Mouse (Mus musculus) liver, embryonic 15.5 days (tissue): ENCODE results near the gene Afg3l1. TPM values are rescaled to one million over a fixed set of nuclear protein-coding genes. Genes with fewer than 3 reads are reported as not detected.
"Not testable (repeated sequence)": the region's sequence is repeated elsewhere in the genome, so short reads cannot be mapped to it uniquely, and the experiment has no call there.

ENCODE experiments used
- ATAC-seq: fragments of 200-750 bp; cut with Nextera tagmentation; 2 replicates; pipeline ENCODE4 v1.8.0; 2017; ENCODE audit warnings: moderate number of reproducible peaks, mild to moderate bottlenecking, moderate library complexity; ENCODE audit not compliant: insufficient read depth
- H3K27ac ChIP-seq: fragments of 300-500 bp; sonication (generic); replicated peaks from 2 replicates; pipeline ENCODE4 v1.5.1; 2015; ENCODE audit warnings: mild to moderate bottlenecking, inconsistent platforms
- H3K27me3 ChIP-seq: fragments of 300-500 bp; sonication (generic); 2 replicates; pipeline ENCODE4 v1.6.1; 2015; ENCODE audit warnings: mild to moderate bottlenecking, inconsistent platforms
- H3K36me3 ChIP-seq: fragments of 300-500 bp; sonication (generic); replicated peaks from 2 replicates; pipeline ENCODE4 v1.6.1; 2015; ENCODE audit warnings: moderate library complexity, mild to moderate bottlenecking, inconsistent platforms
- H3K4me1 ChIP-seq: fragments of 300-500 bp; sonication (generic); replicated peaks from 2 replicates; pipeline ENCODE4 v1.6.1; 2015; ENCODE audit warnings: inconsistent platforms
- H3K4me2 ChIP-seq: fragments of 300-500 bp; sonication (generic); 2 replicates; pipeline ENCODE4 v1.6.1; 2015; ENCODE audit warnings: moderate library complexity, mild to moderate bottlenecking, inconsistent platforms
- H3K4me3 ChIP-seq: fragments of 300-500 bp; sonication (generic); replicated peaks from 2 replicates; pipeline ENCODE4 v1.5.1; 2015; ENCODE audit warnings: mild to moderate bottlenecking, inconsistent platforms
- H3K9ac ChIP-seq: fragments of 300-500 bp; sonication (generic); 2 replicates; pipeline ENCODE4 v1.6.1; 2015; ENCODE audit warnings: moderate library complexity, mild to moderate bottlenecking, inconsistent platforms
- H3K9me3 ChIP-seq: fragments of 300-500 bp; sonication (generic); replicated peaks from 2 replicates; pipeline ENCODE4 v1.6.1; 2016; ENCODE audit warnings: inconsistent platforms
- WGBS: fragments of 180-500 bp; shearing (Covaris S2); methylation state at CpG from one replicate; pipeline ENCODE4 v1.1.7; 2015; ENCODE audit warnings: mixed read lengths; ENCODE audit not compliant: insufficient replicate concordance; 5-methylcytosine and 5-hydroxymethylcytosine counted together
- polyA plus RNA-seq: library from polyadenylated mRNA; unstranded; fragments of >200 nt; fragmentation: Nextera tagmentation; extraction: Ambion mirVana; gene quantifications from 2 replicates; pipeline ENCODE4 v1.2.1, GENCODE M21; 2015

The Afg3l1 gene
- polyA plus RNA-seq, 1 experiment from 2014 or later = 24.2 TPM

DNA sequence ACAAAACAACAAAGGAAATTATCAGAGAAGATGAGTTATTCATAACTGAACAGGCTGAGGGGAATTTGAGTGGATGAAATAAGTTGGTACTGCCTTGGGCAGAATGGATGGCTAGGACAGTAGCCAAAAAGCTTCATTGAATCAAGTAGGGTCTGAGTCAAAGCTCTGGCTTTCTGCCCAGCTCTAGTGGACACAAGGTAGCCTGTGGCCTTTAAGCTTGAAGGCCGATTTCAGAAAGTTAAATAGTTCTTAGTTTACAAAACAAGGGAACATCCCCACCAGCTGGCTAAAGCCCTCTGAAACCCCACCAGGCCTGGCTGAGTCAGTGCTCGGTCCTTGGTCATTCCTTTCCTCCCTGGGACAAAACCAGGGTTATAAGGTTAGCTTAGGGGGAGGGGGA, 38.9 kb downstream of the Afg3l1 start:
- WGBS = 30% methylated on average over 2 of the region's 2 CpGs
- no peak overlapping the region for H3K4me2 ChIP-seq
- H3K4me3 ChIP-seq = no peak overlapping the region
- 0 out of 2 replicates have a peak, but pooled peaks cover 3% of the 10 kb centered on the region for H3K36me3 ChIP-seq
- H3K27me3 ChIP-seq = peaks cover 63% of the 10 kb centered on the region
- no peak overlapping the region for H3K9ac ChIP-seq
- no peaks in the 10 kb centered on the region for H3K9me3 ChIP-seq
- peaks cover 33% of the 10 kb centered on the region for H3K4me1 ChIP-seq
- H3K27ac ChIP-seq = no peak overlapping the region
- ATAC-seq = no peak

DNA sequence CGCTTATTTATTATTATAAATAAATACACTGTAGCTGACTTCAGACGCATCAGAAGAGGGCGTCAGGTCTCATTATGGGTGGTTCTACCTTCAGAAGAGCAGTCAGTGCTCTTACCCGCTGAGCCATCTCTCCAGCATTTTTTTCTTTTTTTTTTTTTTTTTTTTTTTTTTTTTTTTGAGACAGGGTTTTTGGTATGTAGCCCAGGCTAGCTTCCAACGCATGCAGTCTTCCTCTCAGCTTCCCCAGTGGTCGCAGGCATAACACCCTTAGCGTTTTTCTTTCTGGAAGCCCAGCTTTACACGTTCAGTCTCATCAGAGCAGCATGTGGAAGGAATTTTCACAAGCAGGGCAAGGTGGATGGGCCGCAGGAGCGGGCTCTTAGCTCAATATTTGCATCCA, 40.5 kb downstream of the Afg3l1 start:
- Histone ChIP-seq H3K27me3 (peaks cover 47% of the 10 kb centered on the region), H3K9ac (no peak overlapping the region)

DNA sequence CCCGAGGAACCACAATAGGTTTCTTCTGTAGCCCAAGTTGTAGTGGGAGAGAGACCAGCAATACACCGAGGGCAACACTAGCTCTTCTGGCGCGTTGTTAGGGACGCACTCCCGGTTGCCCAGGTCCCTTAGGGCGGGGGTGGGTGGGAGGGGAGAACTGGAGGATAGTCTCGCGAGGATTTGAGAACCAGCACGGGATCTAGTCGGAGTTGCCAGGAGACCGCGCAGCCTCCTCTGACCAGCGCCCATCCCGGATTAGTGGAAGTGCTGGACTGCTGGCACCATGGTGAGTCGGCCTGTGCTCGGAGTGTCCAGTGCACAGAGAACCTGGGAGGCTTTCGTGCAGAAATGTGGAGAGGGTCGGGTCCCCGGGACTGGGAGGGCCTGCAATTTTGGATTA, 41.0 kb downstream of the Afg3l1 start, which contains the start of gene Gas8:
TSS of gene Gas8 (plus strand) at position 168 of the 400 bp plus-strand sequence.
- WGBS = 0% methylated on average over 20 of the region's 20 CpGs
- Histone ChIP-seq H3K4me3 (peak within 1 kb of the TSS; percentile 65), H3K27ac (no peak within 1 kb of the TSS), H3K9ac (peak within 1 kb of the TSS; percentile 37; the same call in 1 of the 2 replicates), H3K9me3 (no peaks in the 10 kb centered on the region), H3K36me3 (peaks cover 13% of the 10 kb centered on the region; the same call in 1 of the 2 replicates), H3K4me2 (peak within 1 kb of the TSS; percentile 75), H3K27me3 (peaks cover 42% of the 10 kb centered on the region), H3K4me1 (peaks cover 33% of the 10 kb centered on the region)
- peak; percentile 79 for ATAC-seq

More for the DNA sequence above, 40.5 kb downstream of the Afg3l1 start:
- Histone ChIP-seq H3K36me3 (peaks cover 9% of the 10 kb centered on the region; the same call in 1 of the 2 replicates), H3K27ac (no peak overlapping the region), H3K4me3 (peak overlapping the region; percentile 65; the same call in 1 of the 2 replicates), H3K4me2 (peak overlapping the region; percentile 75), H3K4me1 (peaks cover 33% of the 10 kb centered on the region), H3K9me3 (no peaks in the 10 kb centered on the region)
- 31% methylated on average over 10 of the region's 10 CpGs for WGBS
- no peak for ATAC-seq

DNA sequence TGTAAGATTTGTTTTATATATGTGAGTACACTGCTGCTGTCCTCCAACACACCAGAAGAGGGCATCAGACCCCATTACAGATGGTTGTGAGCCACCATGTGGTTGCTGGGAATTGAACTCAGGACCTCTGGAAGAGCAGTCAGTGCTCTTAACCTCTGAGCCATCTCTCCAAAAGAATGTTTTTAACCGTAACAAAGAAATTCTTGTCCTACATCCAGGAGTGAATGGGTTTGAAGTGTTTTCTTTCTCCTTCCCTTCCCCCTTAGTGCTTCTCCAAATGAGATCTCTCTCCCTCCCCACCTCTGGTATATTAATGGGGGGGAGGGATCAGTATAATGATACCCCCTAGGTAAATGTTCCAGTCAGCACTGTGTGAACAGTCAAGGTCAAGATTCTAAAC, 42.3 kb downstream of the Afg3l1 start:
- not testable (repeated sequence) for H3K9ac ChIP-seq, H3K4me2 ChIP-seq, H3K9me3 ChIP-seq, H3K4me3 ChIP-seq, H3K27ac ChIP-seq, ATAC-seq
- H3K27me3 ChIP-seq = peaks cover 29% of the 10 kb centered on the region
- WGBS = 86% methylated on average over 1 of the region's 1 CpGs
- peaks cover 25% of the 10 kb centered on the region; the same call in 1 of the 2 replicates for H3K36me3 ChIP-seq
- peaks cover 26% of the 10 kb centered on the region for H3K4me1 ChIP-seq

DNA sequence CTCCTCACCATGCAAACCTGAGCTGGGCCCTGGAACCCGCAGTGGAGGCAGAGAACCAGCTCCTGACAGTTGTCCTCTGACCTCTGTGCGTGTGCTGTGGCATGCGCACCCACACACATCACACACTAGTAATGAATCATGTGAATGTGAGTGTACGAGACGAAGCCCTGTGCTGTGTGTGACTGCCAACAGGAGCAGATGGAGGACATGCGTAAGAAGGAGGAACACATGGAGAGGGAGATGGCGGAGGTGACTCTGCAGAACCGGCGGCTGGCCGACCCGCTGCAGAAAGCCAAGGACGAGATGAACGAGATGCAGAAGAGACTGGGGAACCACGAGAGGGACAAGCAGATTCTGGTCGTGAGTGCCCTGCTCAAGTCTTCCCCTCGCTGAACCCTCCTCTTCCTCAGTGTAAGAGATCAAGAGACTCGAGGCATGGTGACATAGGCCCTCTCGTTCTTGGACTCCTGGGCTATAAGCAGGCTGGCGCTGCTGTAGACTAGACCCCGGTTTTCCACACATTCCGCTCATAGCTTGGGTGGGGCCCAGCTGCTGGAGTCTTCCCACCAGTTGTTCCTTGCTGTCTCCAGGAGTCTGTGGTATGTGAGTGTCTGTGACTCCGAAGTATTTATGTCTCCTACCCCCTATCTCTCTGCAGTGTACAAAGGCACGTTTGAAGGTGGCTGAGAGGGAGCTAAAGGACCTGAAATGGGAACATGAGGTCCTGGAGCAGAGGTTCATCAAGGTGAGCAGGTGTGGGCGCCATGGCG, 50.2 kb downstream of the Afg3l1 start:
- no peak overlapping the region for H3K4me3 ChIP-seq
- no peak overlapping the region for H3K9ac ChIP-seq
- H3K4me2 ChIP-seq = no peak overlapping the region
- H3K27me3 ChIP-seq = no peaks in the 10 kb centered on the region; the same call in 1 of the 2 replicates
- H3K27ac ChIP-seq = no peak overlapping the region
- no peak for ATAC-seq
- H3K4me1 ChIP-seq = no peaks in the 10 kb centered on the region
- no peaks in the 10 kb centered on the region for H3K9me3 ChIP-seq
- peaks cover 44% of the 10 kb centered on the region for H3K36me3 ChIP-seq
- 80% methylated on average over 25 of the region's 25 CpGs for WGBS

DNA sequence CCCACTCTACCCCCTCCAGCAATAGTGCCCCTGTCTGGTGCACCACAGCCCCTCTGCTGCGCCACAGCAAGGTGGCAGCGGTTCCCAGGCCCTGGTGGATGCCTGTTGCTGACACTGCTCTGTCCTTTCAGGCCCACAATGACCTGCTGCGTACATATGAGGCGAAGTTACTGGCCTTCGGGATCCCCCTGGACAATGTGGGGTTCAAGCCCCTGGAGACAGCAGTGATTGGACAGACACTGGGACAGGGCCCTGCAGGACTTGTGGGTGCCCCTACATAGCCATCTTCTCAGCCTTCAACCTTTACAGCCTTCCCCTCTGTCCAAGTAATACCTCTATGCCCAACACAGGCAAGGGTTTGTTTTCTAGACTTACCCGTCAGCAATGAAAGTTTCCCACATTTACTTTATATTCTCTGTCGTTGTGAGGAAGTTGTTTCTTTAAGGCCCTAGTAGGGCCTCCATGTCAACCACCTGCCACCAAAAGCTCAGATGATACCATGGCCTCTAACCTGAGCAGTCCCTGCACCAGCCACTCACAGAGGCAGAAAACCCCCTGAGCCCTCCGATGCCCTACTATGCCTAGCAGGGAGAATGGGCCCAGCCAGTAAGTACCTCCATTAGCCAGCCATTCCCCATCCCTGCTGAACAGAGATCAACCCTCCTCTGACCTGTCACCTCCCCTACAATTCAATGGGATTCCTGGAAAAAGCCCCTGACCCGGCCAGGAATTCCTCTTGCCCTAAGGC, 58.7 kb downstream of the Afg3l1 start:
- ATAC-seq = no peak
- H3K4me1 ChIP-seq = no peaks in the 10 kb centered on the region
- WGBS = 73% methylated on average over 9 of the region's 9 CpGs

DNA sequence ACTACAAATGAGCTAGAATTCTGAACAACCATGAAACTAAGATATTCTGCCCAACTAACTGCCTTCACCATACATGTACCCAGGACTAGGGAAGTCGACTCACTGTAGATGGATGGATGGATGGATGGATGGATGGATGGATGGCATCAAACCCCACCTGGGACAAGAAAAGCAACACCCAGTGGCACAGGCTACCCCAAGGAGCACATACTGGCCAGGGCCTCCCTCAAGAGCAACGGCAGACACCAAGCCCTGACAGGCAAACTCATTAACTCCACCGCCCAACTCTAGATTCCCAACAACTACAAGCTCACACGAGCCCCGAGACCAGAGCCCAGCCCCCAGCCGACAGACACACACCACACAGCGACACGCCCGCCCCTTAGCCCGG, 59.3 kb downstream of the Afg3l1 start:
- H3K4me1 ChIP-seq = no peaks in the 10 kb centered on the region
- no peaks in the 10 kb centered on the region for H3K9me3 ChIP-seq
- H3K36me3 ChIP-seq = 0 out of 2 replicates have a peak, but pooled peaks cover 8% of the 10 kb centered on the region
- ATAC-seq = no peak
- WGBS = 29% methylated on average over 10 of the region's 10 CpGs
- no peak overlapping the region for H3K4me2 ChIP-seq
- peaks cover 17% of the 10 kb centered on the region for H3K27me3 ChIP-seq
- H3K27ac ChIP-seq = no peak overlapping the region
- no peak overlapping the region for H3K4me3 ChIP-seq
- no peak overlapping the region for H3K9ac ChIP-seq

More for the DNA sequence above, 58.7 kb downstream of the Afg3l1 start:
- no peak overlapping the region for H3K4me2 ChIP-seq
- peaks cover 17% of the 10 kb centered on the region for H3K27me3 ChIP-seq
- H3K36me3 ChIP-seq = 0 out of 2 replicates have a peak, but pooled peaks cover 8% of the 10 kb centered on the region
- H3K9ac ChIP-seq = no peak overlapping the region
- H3K27ac ChIP-seq = no peak overlapping the region
- H3K9me3 ChIP-seq = no peaks in the 10 kb centered on the region
- no peak overlapping the region for H3K4me3 ChIP-seq

DNA sequence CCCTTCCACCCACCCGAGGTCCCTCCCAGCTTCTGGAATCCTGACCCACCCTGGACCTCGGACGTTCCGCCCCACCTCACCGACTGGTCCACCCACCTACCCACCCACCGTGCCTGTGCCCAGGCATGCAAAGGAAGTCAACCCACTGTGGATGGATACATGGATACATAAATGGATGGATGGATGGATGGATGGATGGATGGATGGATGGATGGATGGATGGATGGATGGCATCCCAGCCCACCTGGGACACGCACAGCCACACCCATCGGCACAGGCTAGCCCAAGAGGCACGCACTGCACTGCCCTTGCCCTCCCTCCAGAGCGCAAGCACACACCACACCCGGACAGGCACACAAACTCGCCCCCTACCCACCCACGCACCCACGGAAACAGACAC, 59.9 kb downstream of the Afg3l1 start:
- not testable (repeated sequence) for H3K36me3 ChIP-seq, H3K4me3 ChIP-seq, H3K9ac ChIP-seq, H3K9me3 ChIP-seq, ATAC-seq, H3K27ac ChIP-seq, H3K4me2 ChIP-seq, H3K4me1 ChIP-seq
- H3K27me3 ChIP-seq = peaks cover 17% of the 10 kb centered on the region
- 70% methylated on average over 5 of the region's 14 CpGs for WGBS

Other genes starting within 250 kb of the Afg3l1 start
- gene Spata2l, start 241.7 kb upstream of the Afg3l1 start, polyA plus RNA-seq = 2.2 and 2.9 TPM in 2 replicates
- 8.0 and 9.2 TPM in 2 replicates for gene Zfp276, start 223.7 kb upstream of the Afg3l1 start, polyA plus RNA-seq
- gene Vps9d1, start 223.6 kb upstream of the Afg3l1 start, polyA plus RNA-seq = 4.6 and 5.3 TPM in 2 replicates
- gene Fanca, start 159.3 kb upstream of the Afg3l1 start, polyA plus RNA-seq = 15.5 and 16.7 TPM in 2 replicates
- gene Spire2, start 145.2 kb upstream of the Afg3l1 start, polyA plus RNA-seq = 3.0 and 3.4 TPM in 2 replicates
- 50.6 and 54.5 TPM in 2 replicates for gene Tcf25, start 104.2 kb upstream of the Afg3l1 start, polyA plus RNA-seq
- not detected in 2 replicates for gene Mc1r, start 70.8 kb upstream of the Afg3l1 start, polyA plus RNA-seq
- 0.67 and 0.99 TPM in 2 replicates for gene Tubb3, start 66.5 kb upstream of the Afg3l1 start, polyA plus RNA-seq
- 11.7 and 11.9 TPM in 2 replicates for gene Def8, start 54.4 kb upstream of the Afg3l1 start, polyA plus RNA-seq
- 0.24 TPM in 2 replicates for gene Dbndd1, start 37.6 kb downstream of the Afg3l1 start, polyA plus RNA-seq
- gene Gas8, start 40.9 kb downstream of the Afg3l1 start, polyA plus RNA-seq = 3.3 and 3.8 TPM in 2 replicates
- 1.7 TPM in 2 replicates for gene Rhou, start 176.0 kb downstream of the Afg3l1 start, polyA plus RNA-seq